Mouse (Mus musculus) bone marrow macrophage, adult 2 months (primary cell): Measurements from ENCODE around the gene Isca1.
"Not testable (repeated sequence)": the region's sequence is repeated elsewhere in the genome, so short reads cannot be mapped to it uniquely, and the experiment has no call there.

Experiments
- CTCF ChIP-seq: IDR thresholded peaks from 2 replicates; pipeline ENCODE4 v1.5.1; 2012; ENCODE audit warnings: low read depth, mild to moderate bottlenecking, low read length, moderate library complexity
- POLR2A ChIP-seq: IDR thresholded peaks from 2 replicates; pipeline ENCODE4 v1.6.1; 2012; ENCODE audit warnings: mild to moderate bottlenecking, low read depth, low read length, borderline replicate concordance

- TF ChIP-seq POLR2A, CTCF: not testable (repeated sequence)
These were observed 50.7 kb downstream of the Isca1 start for GRCm38 (mm10) chr13:59718857-59719440.
